Mouse (Mus musculus) heart, embryonic 12.5 days (tissue): ENCODE measurements around the gene Abhd15. TPM values are rescaled to one million over a fixed set of nuclear protein-coding genes. Genes with fewer than 3 reads are reported as not detected.
A peak's percentile ranks its signal among the peaks of the same experiment; 100 is the strongest.

Experiments used
- ATAC-seq: fragments of 200-750 bp; cut with Nextera tagmentation; 2 replicates; pipeline ENCODE4 v1.8.0; 2017; ENCODE audit warnings: moderate TSS enrichment, moderate library complexity; ENCODE audit not compliant: insufficient number of reproducible peaks, low FRiP score
- H3K27ac ChIP-seq: fragments of 300-500 bp; sonication (generic); 2 replicates; pipeline ENCODE4 v1.5.1; 2016; ENCODE audit warnings: mild to moderate bottlenecking, moderate library complexity; ENCODE audit not compliant: poor library complexity, severe bottlenecking
- H3K27me3 ChIP-seq: fragments of 300-500 bp; sonication (generic); replicated peaks from 2 replicates; pipeline ENCODE4 v1.6.1; 2016; ENCODE audit warnings: mild to moderate bottlenecking, moderate library complexity
- H3K36me3 ChIP-seq: fragments of 300-500 bp; sonication (generic); 2 replicates; pipeline ENCODE4 v1.6.1; 2016; ENCODE audit warnings: mild to moderate bottlenecking, moderate library complexity
- H3K4me1 ChIP-seq: fragments of 300-500 bp; sonication (generic); replicated peaks from 2 replicates; pipeline ENCODE4 v1.6.1; 2016; ENCODE audit warnings: mild to moderate bottlenecking
- H3K4me2 ChIP-seq: fragments of 300-500 bp; sonication (generic); 2 replicates; pipeline ENCODE4 v1.6.1; 2016; ENCODE audit warnings: mild to moderate bottlenecking, moderate library complexity
- H3K4me3 ChIP-seq: fragments of 300-500 bp; sonication (generic); 2 replicates; pipeline ENCODE4 v1.5.1; 2016; ENCODE audit warnings: mild to moderate bottlenecking
- H3K9ac ChIP-seq: fragments of 300-500 bp; sonication (generic); 2 replicates; pipeline ENCODE4 v1.6.1; 2016; ENCODE audit warnings: mild to moderate bottlenecking, moderate library complexity
- H3K9me3 ChIP-seq: fragments of 300-500 bp; sonication (generic); replicated peaks from 2 replicates; pipeline ENCODE4 v1.6.1; 2016; ENCODE audit warnings: mild to moderate bottlenecking, moderate library complexity
- WGBS: fragments of 180-500 bp; shearing (Covaris S2); methylation state at CpG from one replicate; pipeline ENCODE4 v1.1.7; 2016; 5-methylcytosine and 5-hydroxymethylcytosine counted together
- polyA plus RNA-seq: library from polyadenylated mRNA; unstranded; fragments of >200 nt; fragmentation: Nextera tagmentation; extraction: Ambion mirVana; gene quantifications from 2 replicates; pipeline ENCODE4 v1.2.1, GENCODE M21; 2016

Abhd15 gene
- polyA plus RNA-seq, 1 experiment from 2014 or later: 0.72 TPM

DNA sequence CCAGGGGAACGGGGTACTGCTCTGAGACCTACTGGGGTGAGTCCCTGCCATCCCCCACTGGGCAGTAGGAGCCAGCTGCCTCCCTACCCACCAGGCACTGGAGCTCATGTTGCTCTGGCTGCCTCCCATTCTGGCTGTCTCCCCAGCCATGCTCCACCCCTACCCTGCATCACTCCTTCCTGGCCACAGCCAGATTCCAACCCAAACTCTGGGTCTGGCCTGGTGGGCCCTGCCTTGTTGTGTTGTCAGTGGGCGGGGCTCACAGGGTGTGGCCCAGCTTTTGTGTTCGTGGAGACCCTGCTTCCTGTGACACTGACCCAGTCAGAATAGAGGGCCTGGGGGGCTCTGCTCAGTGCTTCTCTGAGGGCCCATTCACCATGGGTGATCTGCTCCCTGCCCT, 11.4 kb upstream of the Abhd15 start:
- no peak for ATAC-seq
- Histone ChIP-seq H3K4me1 (peaks cover 27% of the 10 kb centered on the region), H3K27me3 (no peaks in the 10 kb centered on the region), H3K4me2 (no peak overlapping the region), H3K9ac (no peak overlapping the region), H3K4me3 (no peak overlapping the region), H3K36me3 (peaks cover 84% of the 10 kb centered on the region), H3K9me3 (no peaks in the 10 kb centered on the region), H3K27ac (no peak overlapping the region)
- WGBS: 69% methylated on average over 3 of the region's 3 CpGs

DNA sequence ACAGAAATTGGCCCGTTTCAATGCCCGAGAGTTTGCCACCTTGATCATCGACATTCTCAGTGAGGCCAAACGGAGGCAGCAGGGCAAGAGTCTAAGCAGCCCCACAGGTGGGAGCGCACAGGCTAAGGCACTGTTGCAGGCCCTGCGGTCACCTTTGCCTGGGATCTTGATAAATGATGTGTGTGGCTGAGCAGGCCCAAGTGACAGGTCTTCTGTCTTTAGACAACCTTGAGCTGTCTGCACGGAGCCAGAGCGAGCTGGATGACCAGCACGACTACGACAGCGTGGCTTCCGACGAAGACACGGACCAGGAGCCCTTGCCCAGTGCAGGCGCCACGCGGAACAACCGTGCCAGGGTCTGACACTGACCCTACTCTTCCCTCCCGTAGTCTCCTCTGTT, 10.5 kb upstream of the Abhd15 start:
- Histone ChIP-seq H3K9ac (no peak overlapping the region), H3K9me3 (no peaks in the 10 kb centered on the region), H3K36me3 (peaks cover 81% of the 10 kb centered on the region), H3K27me3 (no peaks in the 10 kb centered on the region), H3K4me3 (no peak overlapping the region), H3K4me2 (no peak overlapping the region), H3K4me1 (peaks cover 27% of the 10 kb centered on the region), H3K27ac (no peak overlapping the region)
- 93% methylated on average over 19 of the region's 19 CpGs for WGBS
- no peak for ATAC-seq

DNA sequence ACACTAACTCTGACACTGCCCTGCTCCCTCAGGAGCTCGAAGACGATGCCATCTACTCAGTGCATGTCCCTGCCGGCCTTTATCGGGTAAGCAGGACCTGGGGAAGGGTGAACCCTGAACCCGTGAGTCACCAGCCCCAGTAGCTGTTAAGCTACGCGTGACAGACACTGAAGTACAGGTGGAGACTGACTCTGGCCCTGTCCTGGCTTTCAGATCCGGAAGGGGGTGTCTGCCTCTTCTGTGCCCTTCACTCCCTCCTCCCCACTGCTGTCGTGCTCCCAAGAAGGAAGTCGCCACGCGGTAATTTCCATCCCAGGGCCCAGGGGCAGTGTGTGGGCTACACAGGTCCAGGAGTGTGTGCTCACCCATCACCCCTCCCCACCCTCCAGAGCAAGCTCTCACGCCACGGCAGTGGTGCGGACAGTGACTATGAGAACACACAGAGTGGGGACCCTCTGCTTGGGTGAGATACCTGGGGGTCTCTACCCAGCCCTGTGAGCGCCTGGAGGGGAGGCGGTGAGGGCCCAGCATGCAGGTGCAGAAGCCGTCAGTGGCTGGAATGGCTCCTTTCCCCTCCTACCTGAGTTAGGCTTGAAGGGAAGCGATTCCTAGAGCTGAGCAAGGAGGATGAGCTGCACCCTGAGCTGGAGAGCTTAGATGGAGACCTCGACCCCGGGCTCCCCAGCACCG, 9.5 kb upstream of the Abhd15 start:
- H3K4me3 ChIP-seq: no peak overlapping the region
- peaks cover 77% of the 10 kb centered on the region for H3K36me3 ChIP-seq
- no peaks in the 10 kb centered on the region for H3K9me3 ChIP-seq
- WGBS: 85% methylated on average over 22 of the region's 22 CpGs
- ATAC-seq: no peak
- H3K9ac ChIP-seq: no peak overlapping the region
- H3K27me3 ChIP-seq: no peaks in the 10 kb centered on the region
- no peak overlapping the region for H3K27ac ChIP-seq
- peaks cover 26% of the 10 kb centered on the region for H3K4me1 ChIP-seq
- H3K4me2 ChIP-seq: no peak overlapping the region

DNA sequence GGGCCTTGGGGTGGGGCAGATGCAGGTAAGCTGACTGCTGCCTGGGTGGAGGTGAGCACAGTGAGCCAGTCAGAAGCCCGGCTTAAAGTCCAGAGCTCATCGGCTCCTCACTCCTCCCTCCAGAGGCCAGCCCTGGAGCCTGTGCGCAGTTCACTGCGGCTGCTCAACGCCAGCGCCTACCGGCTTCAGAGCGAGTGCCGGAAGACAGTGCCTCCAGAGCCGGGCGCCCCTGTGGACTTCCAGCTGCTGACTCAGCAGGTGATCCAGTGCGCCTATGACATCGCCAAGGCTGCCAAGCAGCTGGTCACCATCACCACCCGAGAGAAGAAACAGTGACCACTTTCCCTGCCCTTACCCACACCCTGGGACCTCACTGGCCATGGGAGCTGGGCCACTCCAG, 8.6 kb upstream of the Abhd15 start:
- H3K36me3 ChIP-seq: peaks cover 70% of the 10 kb centered on the region
- no peaks in the 10 kb centered on the region for H3K9me3 ChIP-seq
- no peak overlapping the region for H3K27ac ChIP-seq
- no peak overlapping the region for H3K4me2 ChIP-seq
- H3K4me1 ChIP-seq: peaks cover 18% of the 10 kb centered on the region
- WGBS: 81% methylated on average over 14 of the region's 14 CpGs
- H3K4me3 ChIP-seq: no peak overlapping the region
- no peak overlapping the region for H3K9ac ChIP-seq
- ATAC-seq: no peak
- no peaks in the 10 kb centered on the region for H3K27me3 ChIP-seq

DNA sequence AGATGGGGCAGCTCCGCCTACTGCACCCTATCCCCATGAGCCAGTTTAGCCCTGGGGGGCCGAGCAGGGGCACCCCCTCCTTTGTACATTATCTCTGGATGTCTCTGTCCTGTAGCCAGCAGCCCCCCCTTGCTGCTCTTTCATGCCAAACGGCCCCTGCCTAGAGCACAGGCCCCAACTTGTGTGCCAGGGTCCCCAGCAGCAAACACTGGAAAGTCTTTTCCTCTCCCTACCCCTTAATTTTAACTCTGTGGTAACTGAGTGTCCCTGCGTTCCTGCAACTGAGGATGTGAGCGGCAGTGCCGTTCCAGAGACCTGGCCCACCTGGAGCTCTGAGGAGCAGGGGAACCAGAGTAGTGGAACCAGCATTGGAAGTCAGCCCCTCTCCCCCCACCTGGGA, 8.0 kb upstream of the Abhd15 start:
- H3K4me2 ChIP-seq: no peak overlapping the region
- H3K36me3 ChIP-seq: peaks cover 67% of the 10 kb centered on the region
- H3K9ac ChIP-seq: no peak overlapping the region
- H3K9me3 ChIP-seq: no peaks in the 10 kb centered on the region
- ATAC-seq: no peak
- no peaks in the 10 kb centered on the region for H3K27me3 ChIP-seq
- no peak overlapping the region for H3K4me3 ChIP-seq
- peaks cover 20% of the 10 kb centered on the region for H3K4me1 ChIP-seq
- WGBS: 87% methylated on average over 6 of the region's 6 CpGs
- H3K27ac ChIP-seq: no peak overlapping the region

DNA sequence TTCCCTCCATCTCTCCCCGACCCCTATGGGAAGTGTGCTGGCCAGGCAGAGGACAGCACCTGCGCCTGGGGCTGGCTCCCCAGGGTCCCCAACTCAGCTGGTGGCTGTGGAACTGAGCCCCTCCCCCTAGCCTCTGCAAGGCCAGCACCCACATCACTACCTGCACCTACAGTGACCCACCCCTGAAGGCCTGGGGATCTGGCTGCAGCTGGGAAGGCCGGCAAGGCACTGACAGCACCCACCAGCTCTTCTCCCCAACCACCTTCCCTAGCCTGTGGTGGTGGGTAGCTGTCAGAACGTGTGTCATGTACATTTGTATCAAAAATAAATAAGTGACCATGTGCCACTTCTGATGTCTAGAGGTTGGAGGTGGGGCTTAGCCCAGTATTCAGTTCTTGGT, 7.5 kb upstream of the Abhd15 start:
- no peaks in the 10 kb centered on the region for H3K9me3 ChIP-seq
- ATAC-seq: no peak
- 69% methylated on average over 4 of the region's 4 CpGs for WGBS
- no peak overlapping the region for H3K9ac ChIP-seq
- no peak overlapping the region for H3K27ac ChIP-seq
- no peak overlapping the region for H3K4me2 ChIP-seq
- no peak overlapping the region for H3K4me3 ChIP-seq
- peaks cover 62% of the 10 kb centered on the region for H3K36me3 ChIP-seq
- peaks cover 23% of the 10 kb centered on the region for H3K4me1 ChIP-seq
- no peaks in the 10 kb centered on the region for H3K27me3 ChIP-seq

DNA sequence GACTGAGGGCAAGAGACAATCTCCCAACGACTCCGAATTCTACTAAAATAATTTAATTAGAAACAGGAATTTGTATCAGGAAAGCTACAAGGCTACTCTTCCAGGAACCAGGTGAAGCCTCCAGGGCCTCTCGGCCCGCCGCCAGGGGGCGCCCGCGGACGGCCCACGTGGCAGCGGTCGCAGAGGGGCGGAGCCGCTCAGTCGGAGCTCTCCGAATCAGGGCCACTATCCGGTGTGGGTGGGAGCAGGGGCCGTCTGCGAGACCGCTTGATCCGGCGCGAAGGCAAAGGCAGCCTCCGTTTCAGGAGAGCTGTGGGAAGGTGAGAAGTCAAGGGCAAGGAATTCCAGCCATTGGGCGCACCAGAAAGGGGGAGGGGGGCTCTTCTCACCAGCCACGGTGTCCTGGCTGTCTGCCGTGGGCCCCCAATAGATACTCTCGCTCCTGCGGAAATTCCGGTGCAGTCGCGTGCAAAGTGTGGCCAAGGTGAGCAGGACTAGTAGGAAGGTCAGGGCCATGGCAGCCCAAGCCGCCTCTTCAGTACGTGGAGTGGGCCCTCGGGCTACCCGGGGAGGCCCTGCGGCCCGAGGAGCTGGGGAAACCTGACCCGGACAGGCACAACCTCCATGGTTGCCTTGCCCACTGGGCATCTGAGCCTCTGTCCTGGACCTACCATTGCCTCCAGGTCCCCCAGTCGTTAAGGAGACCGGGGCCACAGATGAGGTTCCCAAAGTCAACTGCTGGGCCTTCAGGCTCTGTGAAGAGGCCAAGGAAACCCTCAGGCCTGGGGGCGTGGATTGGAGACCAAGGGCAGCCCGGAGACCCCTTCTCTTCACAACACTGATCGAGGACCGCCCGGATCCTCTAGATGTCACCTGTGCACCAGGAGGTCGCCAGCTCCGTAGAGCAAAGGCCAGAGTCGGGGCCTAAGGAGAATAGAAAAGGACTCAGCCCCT, 6.6 kb upstream of the Abhd15 start:
- H3K9ac ChIP-seq: peak overlapping the region; percentile 68
- peak overlapping the region; percentile 42 for H3K4me3 ChIP-seq
- peak; percentile 68 for ATAC-seq
- peaks cover 53% of the 10 kb centered on the region for H3K36me3 ChIP-seq
- no peaks in the 10 kb centered on the region for H3K9me3 ChIP-seq
- no peaks in the 10 kb centered on the region for H3K27me3 ChIP-seq
- WGBS: 16% methylated on average over 49 of the region's 49 CpGs
- peak overlapping the region; percentile 52; the same call in 1 of the 2 replicates for H3K27ac ChIP-seq
- H3K4me1 ChIP-seq: peaks cover 26% of the 10 kb centered on the region
- peak overlapping the region; percentile 74 for H3K4me2 ChIP-seq

DNA sequence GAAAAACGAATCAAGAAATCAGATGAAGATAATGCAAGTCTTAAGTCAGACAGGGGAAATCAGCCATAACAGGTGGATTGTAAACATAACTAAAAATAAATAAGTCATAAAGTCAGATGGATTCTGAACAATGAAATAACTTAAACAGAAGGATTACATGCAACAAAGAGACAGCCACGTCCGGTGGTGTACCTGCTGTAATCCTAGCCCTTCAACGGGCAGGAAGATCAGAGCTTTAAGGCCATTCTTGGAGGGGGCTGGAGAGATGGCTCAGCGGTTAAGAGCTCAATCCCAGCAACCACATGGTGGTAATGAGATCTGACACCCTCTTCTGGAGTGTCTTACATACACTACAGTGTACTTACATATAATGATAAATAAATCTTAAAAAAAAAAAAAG, 3.6 kb upstream of the Abhd15 start:
- Histone ChIP-seq H3K4me1 (peaks cover 52% of the 10 kb centered on the region), H3K4me2 (no peak overlapping the region), H3K9me3 (no peaks in the 10 kb centered on the region), H3K9ac (no peak overlapping the region), H3K27ac (no peak overlapping the region), H3K27me3 (peaks cover 6% of the 10 kb centered on the region), H3K4me3 (no peak overlapping the region), H3K36me3 (peaks cover 23% of the 10 kb centered on the region)
- ATAC-seq: no peak
- 75% methylated on average over 5 of the region's 5 CpGs for WGBS

DNA sequence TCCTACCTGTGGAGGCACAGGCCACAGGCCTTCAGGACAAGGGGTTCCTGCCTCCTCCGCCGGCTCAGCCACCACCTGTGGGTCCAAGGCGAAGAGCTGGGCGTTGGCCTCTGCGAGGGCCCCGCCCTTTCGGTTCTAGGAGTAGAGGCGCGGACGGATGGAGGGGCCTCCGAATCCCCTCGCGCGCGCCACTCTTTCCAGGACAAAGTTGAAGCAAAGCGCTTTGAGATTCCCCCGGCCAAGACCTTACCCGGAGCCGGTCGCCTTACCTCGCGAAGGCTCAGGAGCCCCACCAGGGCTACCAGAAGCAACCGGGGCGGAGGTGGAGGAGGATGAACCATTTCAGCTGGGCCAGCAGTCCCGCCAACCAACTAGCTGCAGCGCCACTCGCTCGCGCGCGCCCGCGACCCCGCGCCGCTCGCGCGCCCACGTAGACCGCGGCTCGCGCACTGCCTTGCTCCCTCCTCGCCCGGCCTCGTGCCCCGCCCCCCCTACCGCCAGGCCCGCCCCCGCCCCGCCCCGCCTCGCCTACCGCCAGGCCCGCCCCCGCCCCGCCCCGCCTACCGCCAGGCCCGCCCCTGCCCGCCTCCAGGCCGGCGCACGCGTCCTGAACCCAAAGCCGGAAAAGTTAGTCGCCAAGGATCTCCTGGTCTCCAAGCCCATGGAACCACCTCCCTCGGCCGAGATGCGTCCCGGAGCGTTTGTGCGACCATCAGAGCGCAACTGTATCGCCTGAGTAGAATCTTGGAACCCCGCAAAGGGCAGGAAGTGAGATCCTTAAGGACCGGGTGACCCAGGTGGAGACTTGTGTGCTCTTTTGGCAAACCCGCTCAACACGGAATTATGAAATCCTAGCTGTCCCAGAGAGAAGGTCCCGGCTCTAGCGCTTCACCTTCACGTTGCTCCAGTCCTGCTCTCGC, 1.8 kb upstream of the Abhd15 start:
- H3K27me3 ChIP-seq: peaks cover 18% of the 10 kb centered on the region
- H3K36me3 ChIP-seq: peaks cover 10% of the 10 kb centered on the region
- H3K9me3 ChIP-seq: no peaks in the 10 kb centered on the region
- WGBS: under 1% methylated on average over 66 of the region's 84 CpGs
- peaks cover 44% of the 10 kb centered on the region for H3K4me1 ChIP-seq
- H3K4me3 ChIP-seq: peak overlapping the region; percentile 71
- H3K9ac ChIP-seq: peak overlapping the region; percentile 86
- peak overlapping the region; percentile 73 for H3K27ac ChIP-seq
- ATAC-seq: peak; percentile 83
- H3K4me2 ChIP-seq: peak overlapping the region; percentile 92

DNA sequence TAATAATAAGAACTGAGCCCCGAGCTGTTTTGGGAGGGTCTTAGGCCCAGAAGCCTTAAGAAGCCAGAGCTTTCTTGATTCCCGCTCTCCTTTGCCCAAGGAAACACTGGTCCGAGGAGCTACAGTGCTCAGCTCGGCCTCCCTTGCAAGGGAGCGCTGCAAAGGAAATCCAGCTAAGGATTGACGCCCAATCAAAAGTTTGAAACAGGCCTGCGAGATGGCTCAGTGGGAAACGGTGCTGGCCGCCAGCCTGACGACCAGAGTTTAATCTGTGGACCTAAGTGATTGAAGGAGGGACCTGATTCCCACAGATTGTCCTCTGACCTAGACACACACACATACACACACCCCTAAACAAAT, 1.1 kb upstream of the Abhd15 start:
- Histone ChIP-seq H3K4me3 (peak overlapping the region; percentile 71), H3K27me3 (peaks cover 25% of the 10 kb centered on the region), H3K27ac (peak overlapping the region; percentile 39), H3K9ac (peak overlapping the region; percentile 74), H3K4me1 (peaks cover 38% of the 10 kb centered on the region), H3K4me2 (peak overlapping the region; percentile 92), H3K36me3 (peaks cover 10% of the 10 kb centered on the region), H3K9me3 (no peaks in the 10 kb centered on the region)
- no peak for ATAC-seq
- WGBS: 6% methylated on average over 10 of the region's 10 CpGs
